Mouse (Mus musculus) neural tube, embryonic 11.5 days (tissue): ENCODE data around the gene Chfr. TPM values are rescaled to one million over a fixed set of nuclear protein-coding genes. Genes with fewer than 3 reads are reported as not detected.

Experiments used
- ATAC-seq: fragments of 200-750 bp; cut with Nextera tagmentation; 2 replicates; pipeline ENCODE4 v1.8.0; 2017; ENCODE audit warnings: moderate number of reproducible peaks, mild to moderate bottlenecking, moderate TSS enrichment, moderate library complexity; ENCODE audit not compliant: insufficient read depth, low FRiP score, low TSS enrichment
- DNase-seq: peaks from one replicate; pipeline ENCODE4 v3.0.0-alpha.2; 2015; ENCODE audit warnings: low spot score
- H3K27ac ChIP-seq: fragments of 300-500 bp; sonication (generic); 2 replicates; pipeline ENCODE4 v1.5.1; 2014; ENCODE audit warnings: low read depth, mild to moderate bottlenecking, low read length
- H3K27me3 ChIP-seq: fragments of 300-500 bp; sonication (generic); 2 replicates; pipeline ENCODE4 v1.6.1; 2014; ENCODE audit warnings: mild to moderate bottlenecking, low read length, mixed read lengths; ENCODE audit not compliant: control insufficient read depth, insufficient read depth
- H3K36me3 ChIP-seq: fragments of 300-500 bp; sonication (generic); 2 replicates; pipeline ENCODE4 v1.6.1; 2014; ENCODE audit warnings: mild to moderate bottlenecking, low read length, moderate library complexity, mixed read lengths; ENCODE audit not compliant: control insufficient read depth, insufficient read depth
- H3K4me1 ChIP-seq: fragments of 300-500 bp; sonication (generic); 2 replicates; pipeline ENCODE4 v1.6.1; 2014; ENCODE audit warnings: low read length, mixed read lengths; ENCODE audit not compliant: control insufficient read depth, insufficient read depth
- H3K4me2 ChIP-seq: fragments of 300-500 bp; sonication (generic); 2 replicates; pipeline ENCODE4 v1.6.1; 2014; ENCODE audit warnings: low read depth, mild to moderate bottlenecking, moderate library complexity
- H3K4me3 ChIP-seq: fragments of 300-500 bp; sonication (generic); 2 replicates; pipeline ENCODE4 v1.5.1; 2014; ENCODE audit warnings: low read depth, low read length
- H3K9ac ChIP-seq: fragments of 300-500 bp; sonication (generic); 2 replicates; pipeline ENCODE4 v1.6.1; 2014; ENCODE audit warnings: mild to moderate bottlenecking, low read length
- H3K9me3 ChIP-seq: fragments of 300-500 bp; sonication (generic); 2 replicates; pipeline ENCODE4 v1.6.1; 2016; ENCODE audit warnings: low read length; ENCODE audit not compliant: control insufficient read depth
- WGBS: fragments of 180-500 bp; shearing (Covaris S2); extraction: QIAGEN DNeasy Blood & Tissue Kit; methylation state at CpG from one replicate; pipeline ENCODE4 v1.1.7; 2014; 5-methylcytosine and 5-hydroxymethylcytosine counted together
- polyA plus RNA-seq: library from polyadenylated mRNA; unstranded; fragments of >200 nt; fragmentation: Nextera tagmentation; extraction: Ambion mirVana; gene quantifications from 2 replicates; pipeline ENCODE4 v1.2.1, GENCODE M21; 2014

Chfr gene
- 83.9 and 95.0 TPM in 2 replicates for polyA plus RNA-seq

- peak within 1 kb of the TSS; percentile 78 for H3K9ac ChIP-seq
- DNase-seq (peak; percentile 98), ATAC-seq (peak; percentile 99)
- H3K36me3 ChIP-seq = no peaks in the 10 kb centered on the region
- H3K4me1 ChIP-seq = no peaks in the 10 kb centered on the region; the same call in 1 of the 2 replicates
- WGBS = 5% methylated on average over 46 of the region's 46 CpGs
- 0 out of 2 replicates have a peak within 1 kb of the TSS, but pooled peaks have one; percentile 20 for H3K27ac ChIP-seq
- H3K27me3 ChIP-seq = no peaks in the 10 kb centered on the region
- peak within 1 kb of the TSS; percentile 70 for H3K4me2 ChIP-seq
- H3K9me3 ChIP-seq = no peaks in the 10 kb centered on the region
- H3K4me3 ChIP-seq = peak within 1 kb of the TSS; percentile 80
These were observed at the start of gene Chfr for GRCm38 (mm10) chr5:110135293-110136086. Gene Chfr (plus strand): TSS chr5:110135842.

GRCm38 (mm10) chr5:110086161-110086866 lies 49.3 kb upstream of the Chfr start:
- WGBS = 37% methylated on average over 14 of the region's 14 CpGs
- no peaks in the 10 kb centered on the region for H3K36me3 ChIP-seq
- no peaks in the 10 kb centered on the region for H3K4me1 ChIP-seq
- DNase-seq (no peak), ATAC-seq (no peak)
- H3K4me2 ChIP-seq = no peak overlapping the region
- no peak overlapping the region for H3K9ac ChIP-seq
- H3K27ac ChIP-seq = no peak overlapping the region
- H3K9me3 ChIP-seq = 0 out of 2 replicates have a peak, but pooled peaks cover 2% of the 10 kb centered on the region
- no peak overlapping the region for H3K4me3 ChIP-seq
- H3K27me3 ChIP-seq = no peaks in the 10 kb centered on the region

- 75% methylated on average over 2 of the region's 2 CpGs for WGBS
These were observed 44.1 kb upstream of the Chfr start for GRCm38 (mm10) chr5:110091546-110091945.

GRCm38 (mm10) chr5:110094030-110094846 lies 41.4 kb upstream of the Chfr start, which contains the start of gene Gm35315:
Gene Gm35315 (minus strand): TSS chr5:110094420.
- no peaks in the 10 kb centered on the region for H3K4me1 ChIP-seq
- DNase-seq (peak; percentile 88), ATAC-seq (peak; percentile 96)
- peak within 1 kb of the TSS; percentile 50 for H3K4me2 ChIP-seq
- no peak within 1 kb of the TSS for H3K27ac ChIP-seq
- no peaks in the 10 kb centered on the region for H3K27me3 ChIP-seq
- H3K4me3 ChIP-seq = peak within 1 kb of the TSS; percentile 49
- peak within 1 kb of the TSS; percentile 62 for H3K9ac ChIP-seq
- no peaks in the 10 kb centered on the region for H3K9me3 ChIP-seq
- no peaks in the 10 kb centered on the region for H3K36me3 ChIP-seq
- under 1% methylated on average over 25 of the region's 25 CpGs for WGBS

More at GRCm38 (mm10) chr5:110091546-110091945, 44.1 kb upstream of the Chfr start:
- Histone ChIP-seq H3K27ac (no peak overlapping the region), H3K9ac (no peak overlapping the region), H3K4me3 (no peak overlapping the region), H3K9me3 (no peaks in the 10 kb centered on the region), H3K4me1 (no peaks in the 10 kb centered on the region), H3K27me3 (no peaks in the 10 kb centered on the region), H3K36me3 (no peaks in the 10 kb centered on the region), H3K4me2 (no peak overlapping the region)
- DNase-seq (no peak), ATAC-seq (no peak)

DNA sequence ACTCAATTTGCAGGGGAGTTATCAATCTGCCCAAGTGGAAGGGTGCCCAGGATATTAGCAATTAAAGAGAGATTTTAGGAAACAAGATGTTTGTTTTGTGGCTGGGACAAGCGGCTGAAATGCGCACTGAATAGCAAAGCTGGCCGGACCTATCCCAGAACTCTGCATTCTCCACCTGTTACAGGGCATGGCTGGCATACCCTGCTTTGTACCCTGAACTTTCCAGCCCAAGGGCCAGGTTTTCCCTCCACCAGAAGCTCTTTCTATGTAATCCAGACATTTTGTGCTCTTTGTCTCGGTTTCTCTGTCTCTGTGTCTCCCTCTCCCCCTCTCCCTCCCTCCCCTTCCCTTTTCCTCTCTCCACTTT lies 40.8 kb upstream of the Chfr start:
- Histone ChIP-seq H3K4me3 (peak overlapping the region; percentile 49), H3K27me3 (no peaks in the 10 kb centered on the region), H3K36me3 (no peaks in the 10 kb centered on the region), H3K4me2 (peak overlapping the region; percentile 50), H3K27ac (no peak overlapping the region), H3K9me3 (no peaks in the 10 kb centered on the region), H3K9ac (peak overlapping the region; percentile 19; the same call in 1 of the 2 replicates), H3K4me1 (no peaks in the 10 kb centered on the region)
- ATAC-seq (peak; percentile 16; the same call in 1 of the 2 replicates), DNase-seq (no peak)
- WGBS = 8% methylated on average over 4 of the region's 4 CpGs

DNA sequence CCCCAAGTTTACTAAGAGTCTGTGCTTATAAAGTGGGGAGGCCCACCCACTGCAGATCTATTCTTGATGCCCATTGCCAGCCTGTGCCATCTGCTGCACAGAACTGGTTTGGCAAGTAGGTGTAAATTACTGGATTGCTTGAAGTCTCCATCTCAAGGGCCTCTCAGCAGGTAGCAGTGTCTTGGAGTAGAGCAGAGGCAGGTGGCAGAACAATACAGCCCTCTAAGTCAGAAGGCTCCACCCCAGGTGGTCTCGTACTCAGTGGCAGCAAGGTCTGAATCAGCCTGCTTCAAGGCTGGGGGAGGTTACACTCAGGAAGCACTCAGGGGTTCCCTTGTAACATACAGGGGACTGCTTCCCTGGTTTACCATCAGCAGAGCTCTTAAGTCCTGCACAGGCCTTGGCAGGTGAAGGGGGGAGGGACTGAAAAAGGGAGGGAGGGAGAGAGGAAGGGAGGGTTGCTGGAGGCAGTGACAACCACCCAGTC lies 36.6 kb upstream of the Chfr start:
- Histone ChIP-seq H3K9ac (no peak overlapping the region), H3K27me3 (no peaks in the 10 kb centered on the region), H3K4me3 (no peak overlapping the region), H3K9me3 (no peaks in the 10 kb centered on the region), H3K4me1 (peaks cover 12% of the 10 kb centered on the region; the same call in 1 of the 2 replicates), H3K4me2 (no peak overlapping the region), H3K27ac (no peak overlapping the region), H3K36me3 (peaks cover 6% of the 10 kb centered on the region)
- 20% methylated on average over 1 of the region's 1 CpGs for WGBS
- DNase-seq (no peak), ATAC-seq (no peak)

GRCm38 (mm10) chr5:110099656-110100580 lies 35.7 kb upstream of the Chfr start, which contains the start of gene Plcxd1:
Gene Plcxd1 (plus strand): TSS chr5:110099969.
- H3K27ac ChIP-seq = no peak within 1 kb of the TSS
- H3K9me3 ChIP-seq = no peaks in the 10 kb centered on the region
- H3K9ac ChIP-seq = no peak within 1 kb of the TSS
- ATAC-seq (no peak), DNase-seq (no peak)
- peak within 1 kb of the TSS; percentile 44 for H3K4me2 ChIP-seq
- 4% methylated on average over 22 of the region's 25 CpGs for WGBS
- H3K36me3 ChIP-seq = peaks cover 14% of the 10 kb centered on the region
- H3K4me3 ChIP-seq = no peak within 1 kb of the TSS
- H3K27me3 ChIP-seq = no peaks in the 10 kb centered on the region
- peaks cover 12% of the 10 kb centered on the region; the same call in 1 of the 2 replicates for H3K4me1 ChIP-seq
